Mouse (Mus musculus): Measurements from ENCODE around the gene Myo10. TPM values are rescaled to one million over a fixed set of nuclear protein-coding genes. Genes with fewer than 3 reads are reported as not detected.

The Myo10 gene
- polyA plus RNA-seq, 1 experiment from 2014 or later, result 14.3 TPM

DNA sequence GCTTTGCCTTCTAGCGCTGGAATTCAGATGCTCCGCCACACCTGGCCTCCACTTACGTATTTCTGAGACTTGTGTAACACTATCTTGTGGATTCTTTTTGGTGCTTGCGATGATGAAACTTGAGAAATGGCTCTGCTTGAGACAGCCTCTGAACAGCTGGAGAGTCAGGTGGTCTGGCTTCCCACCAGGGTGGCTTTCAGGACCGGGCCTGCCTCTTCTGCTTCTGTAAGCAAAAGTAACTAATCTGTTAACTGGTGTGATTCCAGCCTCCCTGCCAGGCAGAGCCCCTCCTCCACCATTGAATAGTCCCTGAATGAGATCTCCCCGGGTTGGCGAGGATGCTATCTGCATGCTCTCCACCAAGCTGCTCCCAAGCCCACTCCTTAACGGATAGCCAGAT is 140.0 kb downstream of the Myo10 start:
- Histone ChIP-seq H3K27ac (ENCODE audit: poor library complexity, severe bottlenecking) (no peak overlapping the region), H3K27me3 (replicated peaks) (no peaks in the 10 kb centered on the region), H3K36me3 (no peaks in the 10 kb centered on the region), H3K4me2 (no peak overlapping the region), H3K9me3 (replicated peaks) (no peaks in the 10 kb centered on the region), H3K4me1 (replicated peaks) (peaks cover 21% of the 10 kb centered on the region), H3K9ac (no peak overlapping the region), H3K4me3 (no peak overlapping the region)
- WGBS, result 39% methylated on average over 8 of the region's 8 CpGs
- ATAC-seq (ENCODE audit: insufficient number of reproducible peaks, low FRiP score), result no peak

GRCm38 (mm10) chr15:25763106-25763505 is 140.8 kb downstream of the Myo10 start:
- Histone ChIP-seq H3K4me1 (replicated peaks) (peaks cover 29% of the 10 kb centered on the region), H3K4me3 (no peak overlapping the region), H3K27me3 (replicated peaks) (no peaks in the 10 kb centered on the region), H3K9me3 (replicated peaks) (no peaks in the 10 kb centered on the region), H3K4me2 (no peak overlapping the region), H3K9ac (no peak overlapping the region), H3K27ac (ENCODE audit: poor library complexity, severe bottlenecking) (no peak overlapping the region), H3K36me3 (no peaks in the 10 kb centered on the region)
- no peak for ATAC-seq (ENCODE audit: insufficient number of reproducible peaks, low FRiP score)
- 55% methylated on average over 7 of the region's 7 CpGs for WGBS

DNA sequence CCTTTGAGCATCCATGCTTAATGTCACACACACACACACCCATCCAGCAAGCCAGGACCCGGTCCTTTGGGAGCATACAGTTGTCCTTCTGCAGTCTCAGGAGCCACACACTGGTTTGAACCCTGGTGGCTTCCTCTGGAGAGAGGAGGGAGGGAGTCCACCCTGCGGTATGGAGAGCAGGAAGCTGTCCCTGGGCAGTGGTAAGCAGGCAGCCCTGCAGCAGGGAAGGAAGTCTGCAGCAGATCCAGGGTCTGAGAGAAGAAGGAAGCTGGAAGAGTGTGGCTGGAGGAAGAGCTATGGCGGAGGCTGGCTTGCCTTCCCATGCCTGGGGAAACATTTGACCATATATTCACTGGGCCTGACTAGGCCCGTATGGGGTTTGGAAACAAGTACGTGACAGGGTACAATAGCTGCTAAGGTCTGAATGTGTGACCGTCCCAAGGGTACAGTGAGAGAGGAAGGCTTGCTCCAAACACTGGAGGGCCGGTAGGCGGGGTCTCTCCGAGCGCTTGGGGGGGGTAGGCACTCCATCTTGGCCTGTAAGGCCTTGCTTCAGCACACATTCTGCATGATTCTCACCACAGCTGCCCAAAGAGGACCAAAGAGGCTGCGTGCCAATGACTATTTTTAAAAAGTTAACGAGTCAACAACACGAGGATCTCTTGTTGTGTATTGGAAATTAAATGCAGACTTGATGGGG is 142.5 kb downstream of the Myo10 start:
- Histone ChIP-seq H3K4me1 (replicated peaks) (peaks cover 46% of the 10 kb centered on the region), H3K4me3 (no peak overlapping the region)
- 78% methylated on average over 13 of the region's 13 CpGs for WGBS

DNA sequence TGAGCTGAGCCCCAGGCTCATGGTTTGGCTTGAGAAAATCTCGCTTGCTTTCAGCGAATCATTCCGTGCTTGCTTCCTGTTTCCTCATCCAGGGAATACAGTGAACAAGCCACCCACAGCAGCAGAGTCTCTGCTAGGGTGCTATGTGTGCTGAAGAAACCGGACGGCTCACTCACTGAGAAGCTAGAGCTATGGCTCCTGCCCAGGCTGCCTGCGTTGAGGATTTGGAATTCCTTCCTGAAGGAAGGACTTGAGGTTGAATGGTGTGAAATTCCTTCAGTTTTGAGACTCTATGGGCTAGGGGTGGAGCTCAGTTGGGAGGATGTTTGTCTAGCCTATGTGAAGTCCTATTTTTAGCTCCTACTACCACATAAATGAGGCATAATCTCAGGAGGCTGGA is 145.5 kb downstream of the Myo10 start:
- no peaks in the 10 kb centered on the region for H3K36me3 ChIP-seq
- 0 out of 2 replicates have a peak, but pooled peaks have one; percentile 40 for ATAC-seq (ENCODE audit: insufficient number of reproducible peaks, low FRiP score)
- H3K4me2 ChIP-seq, result no peak overlapping the region
- peak overlapping the region; percentile 80 for H3K27ac ChIP-seq (ENCODE audit: poor library complexity, severe bottlenecking)
- H3K9me3 ChIP-seq (replicated peaks), result no peaks in the 10 kb centered on the region
- no peak overlapping the region for H3K4me3 ChIP-seq
- no peak overlapping the region for H3K9ac ChIP-seq
- H3K4me1 ChIP-seq (replicated peaks), result peaks cover 43% of the 10 kb centered on the region
- WGBS, result 17% methylated on average over 6 of the region's 6 CpGs
- H3K27me3 ChIP-seq (replicated peaks), result no peaks in the 10 kb centered on the region

More for the DNA sequence above, 142.5 kb downstream of the Myo10 start:
- H3K9me3 ChIP-seq (replicated peaks), result no peaks in the 10 kb centered on the region
- H3K36me3 ChIP-seq, result no peaks in the 10 kb centered on the region
- H3K27me3 ChIP-seq (replicated peaks), result no peaks in the 10 kb centered on the region
- H3K9ac ChIP-seq, result no peak overlapping the region
- no peak overlapping the region for H3K4me2 ChIP-seq
- no peak for ATAC-seq (ENCODE audit: insufficient number of reproducible peaks, low FRiP score)
- no peak overlapping the region for H3K27ac ChIP-seq (ENCODE audit: poor library complexity, severe bottlenecking)

GRCm38 (mm10) chr15:25769524-25770255 is 147.4 kb downstream of the Myo10 start:
- H3K9ac ChIP-seq, result no peak overlapping the region
- 45% methylated on average over 9 of the region's 9 CpGs for WGBS
- H3K27me3 ChIP-seq (replicated peaks), result no peaks in the 10 kb centered on the region
- no peaks in the 10 kb centered on the region for H3K9me3 ChIP-seq (replicated peaks)
- H3K4me2 ChIP-seq, result no peak overlapping the region
- peak overlapping the region; percentile 65 for H3K27ac ChIP-seq (ENCODE audit: poor library complexity, severe bottlenecking)
- H3K4me1 ChIP-seq (replicated peaks), result peaks cover 46% of the 10 kb centered on the region
- no peak overlapping the region for H3K4me3 ChIP-seq
- no peaks in the 10 kb centered on the region for H3K36me3 ChIP-seq
- peak; percentile 54 for ATAC-seq (ENCODE audit: insufficient number of reproducible peaks, low FRiP score)

GRCm38 (mm10) chr15:25771782-25772181 is 149.5 kb downstream of the Myo10 start:
- no peaks in the 10 kb centered on the region for H3K9me3 ChIP-seq (replicated peaks)
- H3K36me3 ChIP-seq, result no peaks in the 10 kb centered on the region
- H3K4me3 ChIP-seq, result no peak overlapping the region
- no peak for ATAC-seq (ENCODE audit: insufficient number of reproducible peaks, low FRiP score)
- peaks cover 42% of the 10 kb centered on the region for H3K4me1 ChIP-seq (replicated peaks)
- 85% methylated on average over 10 of the region's 10 CpGs for WGBS
- no peak overlapping the region for H3K9ac ChIP-seq
- no peaks in the 10 kb centered on the region for H3K27me3 ChIP-seq (replicated peaks)
- H3K4me2 ChIP-seq, result no peak overlapping the region
- H3K27ac ChIP-seq (ENCODE audit: poor library complexity, severe bottlenecking), result no peak overlapping the region

- no peaks in the 10 kb centered on the region for H3K27me3 ChIP-seq (replicated peaks)
- H3K9ac ChIP-seq, result peak overlapping the region; percentile 62
- H3K9me3 ChIP-seq (replicated peaks), result no peaks in the 10 kb centered on the region
- peak; percentile 27; the same call in 1 of the 2 replicates for ATAC-seq (ENCODE audit: insufficient number of reproducible peaks, low FRiP score)
- peak overlapping the region; percentile 51 for H3K4me3 ChIP-seq
- H3K27ac ChIP-seq (ENCODE audit: poor library complexity, severe bottlenecking), result peak overlapping the region; percentile 24; the same call in 1 of the 2 replicates
- H3K4me1 ChIP-seq (replicated peaks), result peaks cover 21% of the 10 kb centered on the region
- WGBS, result 11% methylated on average over 21 of the region's 21 CpGs
- H3K36me3 ChIP-seq, result peaks cover 7% of the 10 kb centered on the region
- H3K4me2 ChIP-seq, result peak overlapping the region; percentile 68
Observed at GRCm38 (mm10) chr15:25773711-25774513, 151.6 kb downstream of the Myo10 start.

DNA sequence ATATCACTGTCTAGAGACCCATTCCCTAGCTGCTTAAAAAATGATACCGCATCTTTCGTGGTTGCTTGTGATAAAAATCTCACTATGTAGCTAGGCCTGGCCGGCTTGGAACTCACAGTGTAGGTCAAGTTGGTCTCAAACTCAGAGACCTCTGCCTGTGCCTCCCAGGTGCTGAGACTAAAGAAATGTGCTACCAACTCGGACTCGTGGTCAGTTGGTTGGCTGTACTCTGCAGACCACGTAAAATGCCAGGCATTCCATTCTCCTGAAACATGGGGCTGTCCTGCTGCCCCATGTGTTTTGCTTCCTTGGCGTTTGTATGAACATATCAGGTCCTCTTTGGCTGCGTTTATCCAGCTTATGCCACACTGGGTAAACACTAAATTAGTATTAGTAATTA is 156.6 kb downstream of the Myo10 start:
- no peaks in the 10 kb centered on the region for H3K27me3 ChIP-seq (replicated peaks)
- no peak overlapping the region for H3K4me2 ChIP-seq
- H3K36me3 ChIP-seq, result peaks cover 51% of the 10 kb centered on the region
- ATAC-seq (ENCODE audit: insufficient number of reproducible peaks, low FRiP score), result no peak
- H3K9ac ChIP-seq, result no peak overlapping the region
- no peak overlapping the region for H3K4me3 ChIP-seq
- H3K9me3 ChIP-seq (replicated peaks), result no peaks in the 10 kb centered on the region
- no peak overlapping the region for H3K27ac ChIP-seq (ENCODE audit: poor library complexity, severe bottlenecking)
- H3K4me1 ChIP-seq (replicated peaks), result peaks cover 14% of the 10 kb centered on the region; the same call in 1 of the 2 replicates
- 56% methylated on average over 8 of the region's 8 CpGs for WGBS

- no peak overlapping the region for H3K4me3 ChIP-seq
- H3K27me3 ChIP-seq (replicated peaks), result no peaks in the 10 kb centered on the region
- no peaks in the 10 kb centered on the region for H3K9me3 ChIP-seq (replicated peaks)
- H3K36me3 ChIP-seq, result peaks cover 59% of the 10 kb centered on the region
- ATAC-seq (ENCODE audit: insufficient number of reproducible peaks, low FRiP score), result no peak
- H3K4me2 ChIP-seq, result no peak overlapping the region
- H3K4me1 ChIP-seq (replicated peaks), result peaks cover 11% of the 10 kb centered on the region; the same call in 1 of the 2 replicates
- no peak overlapping the region for H3K9ac ChIP-seq
- WGBS, result 80% methylated on average over 23 of the region's 23 CpGs
- no peak overlapping the region for H3K27ac ChIP-seq (ENCODE audit: poor library complexity, severe bottlenecking)
Observed at GRCm38 (mm10) chr15:25779522-25780191, 157.3 kb downstream of the Myo10 start.

- 83% methylated on average over 33 of the region's 33 CpGs for WGBS
- Histone ChIP-seq H3K4me3 (no peak overlapping the region), H3K4me2 (no peak overlapping the region), H3K4me1 (replicated peaks) (0 out of 2 replicates have a peak, but pooled peaks cover 2% of the 10 kb centered on the region), H3K27me3 (replicated peaks) (no peaks in the 10 kb centered on the region), H3K27ac (ENCODE audit: poor library complexity, severe bottlenecking) (no peak overlapping the region), H3K9ac (no peak overlapping the region), H3K9me3 (replicated peaks) (no peaks in the 10 kb centered on the region), H3K36me3 (peaks cover 73% of the 10 kb centered on the region)
- ATAC-seq (ENCODE audit: insufficient number of reproducible peaks, low FRiP score), result no peak
Observed at GRCm38 (mm10) chr15:25781053-25781452, 158.7 kb downstream of the Myo10 start.

All from heart, embryonic 12.5 days (tissue).